In genomic region chr2:75828931-75829610, GRCm38 (mm10) we compare ENCODE assay signal across 11 mouse cellular contexts. TPM values are rescaled to one million over a fixed set of nuclear protein-coding genes. Genes with fewer than 3 reads are reported as not detected.
DNase-seq lines count a peak whose midpoint lies in the region; ATAC-seq and TF ChIP-seq lines count a peak whose summit lies in the region.
"Had no signal": no experiment of that assay in that cellular context is flagged by ENCODE, and none has a peak within 500 bp of the region (broad histone marks: within the 10 kb centered on the region; RNA-seq: fewer than 3 reads in every experiment).

No protein-coding gene starts in this region.

- TF ChIP-seq EP300 in liver, postnatal 0 days (IDR thresholded peaks at IDR 0.05; ENCODE audit: low read depth), result no peak

- H3K4me2 ChIP-seq in liver, postnatal 0 days (ENCODE audit: low read depth, low read length), result peak overlapping the region; percentile 36
- H3K4me2 ChIP-seq: hindbrain, embryonic 12.5 days had no signal

- no peak for TF ChIP-seq POLR2A in spleen, adult 2 months (IDR thresholded peaks at IDR 0.05; ENCODE audit: low read depth, low read length)

- H3K9me3 ChIP-seq in liver, postnatal 0 days (ENCODE audit: low read length), result no peaks in the 10 kb centered on the region
- H3K9me3 ChIP-seq: hindbrain, embryonic 12.5 days had no signal

- no peak overlapping the region for H3K4me3 ChIP-seq in spleen, adult 2 months (ENCODE audit: extremely low read depth, insufficient read depth, insufficient read length)
- H3K4me3 ChIP-seq in liver, postnatal 0 days (ENCODE audit: low read depth, low read length), result no peak overlapping the region
- H3K4me3 ChIP-seq: hindbrain, embryonic 12.5 days; left cerebral cortex, adult 2 months had no signal

- intact Hi-C loops in gastrocnemius, postnatal 14 days (cut with DNase I; ENCODE audit: low total_unique reads), result no loop called here

- WGBS in spleen, adult 2 months, result 20% methylated on average over 8 of the region's 8 CpGs
- 28% methylated on average over 8 of the region's 8 CpGs for WGBS in liver, postnatal 0 days (ENCODE audit: insufficient replicate concordance)

- H3K27ac ChIP-seq in spleen, adult 2 months (ENCODE audit: insufficient read depth, low read length), result peak overlapping the region; percentile 66
- peak overlapping the region; percentile 24 for H3K27ac ChIP-seq in liver, postnatal 0 days (ENCODE audit: low read depth)
- H3K27ac ChIP-seq: hindbrain, embryonic 12.5 days; left cerebral cortex, adult 2 months had no signal

- DNase-seq in kidney, adult 9 months, result peak; percentile 45
- DNase-seq in kidney, postnatal 4 days, result no peak
- peak; percentile 38 to 40 for DNase-seq in spleen, adult 2 months (ENCODE audit: low read depth in 1 of 2, low spot score in 2 of 2)
- DNase-seq in spleen, postnatal 4 days (ENCODE audit: low spot score in 2 of 2), result no peak
- DNase-seq in liver, postnatal 0 days, result no peak
- no peak for DNase-seq in gastrocnemius, postnatal 14 days
- DNase-seq: gastrocnemius, postnatal 25 days had no signal

- peaks cover 6% of the 10 kb centered on the region; the same call in 1 of the 2 replicates for H3K4me1 ChIP-seq in spleen, adult 2 months (ENCODE audit: control insufficient read depth, insufficient read depth, insufficient read length)
- H3K4me1 ChIP-seq in liver, postnatal 0 days (ENCODE audit: insufficient read depth), result peaks cover 16% of the 10 kb centered on the region

- ATAC-seq in liver, postnatal 0 days, result no peak
- no peak for ATAC-seq in CD4-positive, CD25-positive, alpha-beta regulatory T cell, adult 4 months
- no peak for ATAC-seq in activated CD4-positive, CD25-positive, alpha-beta regulatory T cell, adult 4 months

- no peaks in the 10 kb centered on the region for H3K36me3 ChIP-seq in spleen, adult 2 months (ENCODE audit: control insufficient read depth, insufficient read depth, low read length)
- no peaks in the 10 kb centered on the region for H3K36me3 ChIP-seq in liver, postnatal 0 days (replicated peaks; ENCODE audit: insufficient read depth, low read length)
- H3K36me3 ChIP-seq: hindbrain, embryonic 12.5 days had no signal

- no peaks in the 10 kb centered on the region for H3K27me3 ChIP-seq in spleen, adult 2 months (ENCODE audit: control insufficient read depth, insufficient read depth, low read length)
- no peaks in the 10 kb centered on the region for H3K27me3 ChIP-seq in liver, postnatal 0 days (ENCODE audit: insufficient read depth, low read length)
- H3K27me3 ChIP-seq: hindbrain, embryonic 12.5 days had no signal

- no peak overlapping the region for H3K9ac ChIP-seq in liver, postnatal 0 days (replicated peaks)
- H3K9ac ChIP-seq: hindbrain, embryonic 12.5 days had no signal

- no peak for TF ChIP-seq CTCF in spleen, adult 2 months (IDR thresholded peaks at IDR 0.05; ENCODE audit: extremely low read depth, insufficient read depth, insufficient read length, insufficient replicate concordance)
- no peak for TF ChIP-seq CTCF in liver, postnatal 0 days (IDR thresholded peaks at IDR 0.05; ENCODE audit: low read depth)

RNA-seq across cellular contexts. Expression of gene Agps, which starts 2.9 kb away (rescaled TPM):
- polyA plus RNA-seq in spleen, adult 2 months (2012; rRNA removed), result 3.5 and 5.1 TPM in 2 replicates
- polyA plus RNA-seq in liver, postnatal 0 days (2015; fragmentation: Nextera tagmentation; extraction: Ambion mirVana), result 5.1 and 5.7 TPM in 2 replicates
- 10 to 100 TPM; 19.7 to 23.0 TPM for polyA plus RNA-seq in CD4-positive, CD25-positive, alpha-beta regulatory T cell, adult 4 months (2017; shearing (Covaris generic))
- polyA plus RNA-seq in activated CD4-positive, CD25-positive, alpha-beta regulatory T cell, adult 4 months (2017; shearing (Covaris generic)), result 10 to 100 TPM; 17.2 to 20.0 TPM
- total RNA-seq in gastrocnemius, postnatal 14 days (2021), result 10 to 100 TPM; 23.0 to 25.9 TPM

Comparison
In these comparisons a context has a peak if more than half of its experiments do, and no peak if none do; other contexts are left out.
1. DNase-seq: peak in kidney, adult 9 months (single experiment) and spleen, adult 2 months (2 of 2); none in kidney, postnatal 4 days (0 of 2), spleen, postnatal 4 days (0 of 2), liver, postnatal 0 days (single experiment) and gastrocnemius, postnatal 14 days (single experiment).